Mouse (Mus musculus) brain, embryonic 14.5 days (tissue): ENCODE measurements around the gene Cep89. TPM values are rescaled to one million over a fixed set of nuclear protein-coding genes. Genes with fewer than 3 reads are reported as not detected.

Source experiments
- DNase-seq: peaks from one replicate; pipeline ENCODE4 v3.0.0-alpha.2; 2011; ENCODE audit warnings: low read depth
- CTCF ChIP-seq: fragments of 200-500 bp; IDR thresholded peaks from 2 replicates; pipeline ENCODE4 v1.5.1; 2012; ENCODE audit warnings: inconsistent platforms, mild to moderate bottlenecking, moderate library complexity, borderline replicate concordance; ENCODE audit not compliant: insufficient read depth, insufficient read length; ENCODE audit errors: extremely low read depth
- POLR2A ChIP-seq: fragments of 200-500 bp; IDR thresholded peaks from 2 replicates; pipeline ENCODE4 v1.6.1; 2012; ENCODE audit warnings: mild to moderate bottlenecking, inconsistent platforms, borderline replicate concordance; ENCODE audit not compliant: poor library complexity, insufficient read depth, insufficient read length, severe bottlenecking; ENCODE audit errors: extremely low read depth
- polyA plus RNA-seq: library from polyadenylated mRNA; depleted of rRNA; stranded (reverse); fragments of >200 nt; gene quantifications from 2 replicates; pipeline ENCODE4 v1.2.3, GENCODE M21; 2012; rRNA removed

Gene Cep89
- polyA plus RNA-seq, 1 experiment: 29.0 TPM

DNA sequence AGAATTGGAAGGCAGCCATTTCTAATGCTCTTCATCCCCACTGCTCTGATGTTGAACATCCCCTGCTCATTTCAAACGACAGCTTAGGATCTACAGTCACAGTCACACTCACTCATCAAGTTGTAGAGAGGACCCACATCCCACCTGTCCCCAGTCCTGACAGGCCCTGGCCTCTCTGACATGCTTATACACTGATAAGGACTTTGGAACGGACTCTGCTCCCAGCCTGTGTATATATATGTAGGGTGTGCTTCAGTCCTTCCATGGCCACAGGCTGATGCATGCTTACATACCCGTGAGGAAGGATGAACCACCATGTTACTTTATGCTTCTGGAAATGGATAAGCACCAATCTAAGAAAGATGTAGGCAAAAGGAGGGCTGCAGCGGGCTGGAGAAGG lies 64.1 kb downstream of the Cep89 start:
- TF ChIP-seq POLR2A: no peak
- no peak for TF ChIP-seq CTCF

DNA sequence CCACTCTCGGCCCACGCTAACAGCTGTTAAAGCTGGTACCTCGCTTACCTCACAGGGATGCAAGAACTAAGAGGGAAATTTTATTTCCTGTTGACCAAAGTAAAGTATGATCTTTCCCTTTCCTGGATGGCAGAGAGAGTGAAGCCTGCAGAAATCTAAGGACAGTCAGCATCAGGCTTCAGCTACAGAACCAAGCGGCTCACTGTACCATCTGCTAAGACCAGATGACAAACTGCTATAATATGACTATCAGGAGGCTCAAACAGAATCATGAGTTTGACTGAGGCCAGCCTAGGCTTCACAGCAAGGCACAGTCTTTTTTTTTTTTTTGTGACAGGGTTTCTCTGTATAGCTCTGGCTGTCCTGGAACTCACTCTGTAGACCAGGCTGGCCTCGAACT lies 68.2 kb downstream of the Cep89 start:
- TF ChIP-seq CTCF (no peak), POLR2A (no peak)
- DNase-seq: no peak

More for the DNA sequence above, 64.1 kb downstream of the Cep89 start:
- DNase-seq: no peak

DNA sequence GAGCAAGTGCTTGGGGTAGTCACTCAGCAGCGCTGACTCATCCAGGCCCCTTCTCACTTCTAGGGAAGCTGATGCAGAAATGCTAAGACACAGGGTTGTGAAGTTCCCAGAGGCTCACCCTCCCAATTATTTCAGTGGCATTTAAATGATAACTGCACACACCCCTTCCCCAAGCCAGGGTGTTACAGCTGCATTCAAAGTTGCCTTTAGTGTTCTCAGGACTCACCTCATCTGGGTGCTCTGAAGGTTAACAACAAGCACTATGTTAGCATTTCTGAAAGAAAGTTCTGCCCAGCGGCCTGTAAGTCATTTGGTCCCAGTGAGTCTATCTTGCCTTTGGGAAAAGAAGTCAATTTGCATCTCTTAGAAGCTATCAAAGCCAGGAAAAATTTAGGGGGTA lies 71.0 kb downstream of the Cep89 start:
- no peak for DNase-seq
- TF ChIP-seq CTCF: no peak

DNA sequence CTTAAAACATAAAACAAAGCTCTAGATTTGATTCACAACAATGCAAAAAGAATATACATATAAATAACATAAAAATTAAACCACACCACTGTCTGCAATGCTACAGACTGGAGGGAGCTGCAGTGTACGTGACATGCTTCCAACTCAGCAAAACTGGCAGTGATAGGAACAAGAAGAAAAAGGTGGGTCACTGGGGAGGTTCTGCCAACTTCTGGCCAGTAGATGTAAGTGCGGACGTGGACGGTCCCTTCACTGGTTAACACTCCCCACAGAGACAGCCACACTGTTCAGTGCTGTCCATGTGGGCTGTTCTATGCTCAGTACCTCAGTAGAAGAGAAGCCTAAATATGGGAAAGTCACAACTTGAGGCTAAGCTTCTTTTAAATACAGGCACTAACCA lies 74.0 kb downstream of the Cep89 start:
- no peak for DNase-seq
- TF ChIP-seq POLR2A (no peak), CTCF (no peak)

DNA sequence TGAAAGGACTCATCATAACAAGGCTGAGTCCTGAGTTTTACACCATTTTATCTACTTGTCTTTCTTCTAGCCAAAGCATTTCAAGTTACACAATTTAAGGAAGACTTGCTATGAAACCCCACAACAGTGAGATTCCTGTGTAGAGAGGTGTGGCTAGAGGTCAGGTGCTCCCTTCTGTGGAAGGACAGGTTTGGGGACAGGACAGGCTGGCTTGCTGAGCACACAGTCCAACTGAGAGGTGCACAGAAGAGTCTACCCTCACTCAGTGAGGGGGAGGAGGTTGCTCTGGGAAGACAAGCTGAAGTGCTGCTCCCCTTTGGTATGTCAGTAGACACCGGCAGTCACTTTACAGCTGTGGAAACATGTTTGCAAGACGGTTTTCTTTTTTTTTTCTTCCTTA lies 79.6 kb downstream of the Cep89 start:
- no peak for DNase-seq
- TF ChIP-seq CTCF (no peak), POLR2A (no peak)

DNA sequence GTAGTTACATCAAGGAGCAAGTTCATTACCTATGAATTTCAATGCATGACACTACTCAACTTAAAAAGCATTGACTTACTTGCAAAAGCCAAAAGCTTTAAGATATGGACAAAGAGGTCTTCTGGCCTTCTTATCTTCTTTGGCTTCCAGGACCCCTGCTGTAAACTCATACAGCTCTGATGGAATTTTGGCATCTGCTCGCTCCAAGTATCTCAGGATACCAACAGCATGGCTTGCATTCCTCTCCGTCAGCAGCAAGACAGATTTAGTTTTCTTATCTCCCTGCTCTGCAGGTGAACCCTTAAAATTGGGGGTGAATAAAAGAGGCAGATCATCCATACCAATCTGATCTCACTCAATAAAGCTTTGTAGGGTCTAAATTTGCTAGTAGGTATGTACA lies 88.3 kb downstream of the Cep89 start:
- DNase-seq: no peak
- no peak for TF ChIP-seq POLR2A
- no peak for TF ChIP-seq CTCF

DNA sequence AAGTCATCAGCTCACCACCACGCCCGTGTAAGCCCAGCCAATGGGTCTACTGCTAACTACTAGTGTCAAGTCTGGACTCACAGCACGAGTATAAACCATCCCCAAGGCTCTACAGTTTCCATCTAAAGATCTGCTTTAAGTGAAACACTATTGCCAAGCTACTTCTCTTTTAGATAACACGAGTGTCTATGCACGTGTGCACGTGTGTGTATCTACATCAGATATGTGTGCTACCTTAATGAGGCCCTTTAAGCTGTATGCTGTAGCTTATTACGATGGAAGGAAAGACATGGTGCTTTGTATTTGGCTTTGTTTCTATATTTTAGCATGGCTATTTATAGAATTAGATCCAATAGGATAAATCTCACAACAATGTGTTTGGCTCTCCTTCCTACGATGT lies 89.7 kb downstream of the Cep89 start:
- DNase-seq: no peak
- TF ChIP-seq CTCF (no peak), POLR2A (no peak)

Other genes starting within 250 kb of the Cep89 start
- gene Slc7a10, start 210.7 kb upstream of the Cep89 start, polyA plus RNA-seq: 8.5 and 10.1 TPM in 2 replicates
- gene Lrp3, start 181.5 kb upstream of the Cep89 start, polyA plus RNA-seq: 94.2 and 106 TPM in 2 replicates
- gene Gpatch1, start 78.6 kb upstream of the Cep89 start, polyA plus RNA-seq: 14.6 and 14.8 TPM in 2 replicates
- gene Rhpn2, start 62.9 kb upstream of the Cep89 start, polyA plus RNA-seq: 1.4 and 2.5 TPM in 2 replicates
- 8.0 and 8.2 TPM in 2 replicates for gene Faap24, start 199 bp upstream of the Cep89 start, polyA plus RNA-seq
- gene Slc7a9, start 51.8 kb downstream of the Cep89 start, polyA plus RNA-seq: 0.05 and 0.06 TPM in 2 replicates
- 0.18 and 0.22 TPM in 2 replicates for gene Tdrd12, start 140.7 kb downstream of the Cep89 start, polyA plus RNA-seq
- gene Nudt19, start 159.3 kb downstream of the Cep89 start, polyA plus RNA-seq: 40.5 and 46.1 TPM in 2 replicates
- gene Rgs9bp, start 188.5 kb downstream of the Cep89 start, polyA plus RNA-seq: 0.21 and 0.26 TPM in 2 replicates
- gene Ankrd27, start 189.2 kb downstream of the Cep89 start, polyA plus RNA-seq: 23.6 and 24.4 TPM in 2 replicates